Mouse (Mus musculus) left cerebral cortex, adult 6 months (tissue): Measurements from ENCODE around the gene Zscan20. TPM values are rescaled to one million over a fixed set of nuclear protein-coding genes. Genes with fewer than 3 reads are reported as not detected.

Experiments used
- long read RNA-seq, 2 experiments: library from polyadenylated mRNA; unstranded; transcript quantifications; one replicate each; pipeline ENCODE4 v2.0.0; 2019 to 2020
- polyA plus RNA-seq: library from polyadenylated mRNA; unstranded; fragments of <200 nt; fragmentation: Nextera tagmentation; gene quantifications from 2 replicates; pipeline ENCODE4 v1.2.3, GENCODE M21; 2021

Gene Zscan20
- polyA plus RNA-seq, result 1.1 TPM in 2 replicates
- long read RNA-seq, experiment 1, full-length matches to known transcripts, result 5 of 15 reads
- long read RNA-seq, experiment 1, partial matches to known transcripts, result 4 of 15 reads
- long read RNA-seq, experiment 1, other reads (novel, unspliced or antisense), result 6 of 15 reads
- long read RNA-seq, experiment 2, result 0 reads

DNA sequence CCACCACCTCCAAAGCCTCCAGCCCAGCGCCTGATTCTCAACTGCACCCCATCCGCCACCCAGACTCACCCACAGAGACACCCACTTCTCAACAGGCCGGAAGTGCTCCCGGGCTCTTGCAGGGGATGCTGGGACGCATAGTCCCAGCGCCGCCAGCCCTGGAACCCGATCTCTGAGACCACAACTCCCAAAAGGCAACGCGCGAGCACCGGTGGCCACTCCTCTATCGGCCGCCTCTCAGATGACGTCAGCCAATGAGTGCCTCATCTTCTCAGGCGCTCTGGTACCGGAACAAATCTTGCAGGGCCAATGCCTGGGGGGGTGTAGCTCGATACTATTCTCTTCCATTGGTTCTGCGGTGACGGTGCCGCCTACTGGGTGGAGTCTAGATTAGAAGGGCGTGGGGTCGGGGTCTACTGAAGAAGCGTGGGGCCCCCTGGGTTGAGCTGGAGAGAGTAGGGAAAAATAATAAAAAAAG, at the start of gene Zscan20:
Gene Zscan20 (minus strand): TSS at position 174 of the 478 bp plus-strand sequence.

DNA sequence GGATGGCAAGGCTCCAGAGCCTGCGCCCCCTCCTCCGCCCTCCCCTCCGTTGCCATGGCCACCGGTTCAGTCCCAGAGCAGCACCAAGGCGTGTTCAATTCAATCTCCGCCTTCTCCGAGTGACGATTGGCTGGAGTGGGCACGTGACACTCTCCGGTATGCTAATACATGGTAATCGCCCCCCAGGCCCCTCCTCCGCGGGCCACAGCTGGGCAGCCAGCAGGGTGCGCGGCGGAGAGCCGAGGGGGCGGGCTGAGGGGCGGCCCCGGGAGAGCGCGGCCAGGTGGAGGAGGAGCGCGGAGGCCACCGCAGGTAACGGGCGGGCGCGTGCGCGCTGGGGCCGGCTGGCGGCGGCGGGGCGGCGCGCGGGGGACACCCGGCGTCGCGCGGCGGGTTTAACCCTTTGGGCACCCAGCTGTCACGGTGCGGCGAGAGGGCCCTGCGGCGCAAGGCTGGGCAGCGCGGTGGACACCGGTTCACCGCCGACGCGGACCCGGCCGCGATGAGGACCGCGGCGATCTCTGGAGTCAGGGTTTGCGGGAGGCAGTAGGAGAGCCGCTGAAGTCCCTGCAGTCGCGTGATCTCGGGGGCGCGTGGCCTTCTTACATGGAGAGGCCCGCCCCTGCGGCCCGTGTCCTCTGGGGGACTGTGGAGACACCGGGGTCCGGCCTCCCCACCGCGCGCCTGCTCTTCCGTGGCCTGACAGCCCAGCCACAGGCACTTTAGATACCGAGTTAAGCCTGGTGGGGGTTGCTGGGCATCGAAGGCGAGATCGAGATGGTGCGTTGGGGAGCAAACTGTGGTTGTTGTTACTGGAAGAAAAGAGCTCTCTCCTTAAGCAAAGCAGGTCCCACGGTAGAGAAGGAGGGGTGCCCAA, 44.8 kb upstream of the Zscan20 start, which contains the start of gene Phc2:
Gene Phc2 (plus strand): TSS at position 198 of the 877 bp plus-strand sequence.

DNA sequence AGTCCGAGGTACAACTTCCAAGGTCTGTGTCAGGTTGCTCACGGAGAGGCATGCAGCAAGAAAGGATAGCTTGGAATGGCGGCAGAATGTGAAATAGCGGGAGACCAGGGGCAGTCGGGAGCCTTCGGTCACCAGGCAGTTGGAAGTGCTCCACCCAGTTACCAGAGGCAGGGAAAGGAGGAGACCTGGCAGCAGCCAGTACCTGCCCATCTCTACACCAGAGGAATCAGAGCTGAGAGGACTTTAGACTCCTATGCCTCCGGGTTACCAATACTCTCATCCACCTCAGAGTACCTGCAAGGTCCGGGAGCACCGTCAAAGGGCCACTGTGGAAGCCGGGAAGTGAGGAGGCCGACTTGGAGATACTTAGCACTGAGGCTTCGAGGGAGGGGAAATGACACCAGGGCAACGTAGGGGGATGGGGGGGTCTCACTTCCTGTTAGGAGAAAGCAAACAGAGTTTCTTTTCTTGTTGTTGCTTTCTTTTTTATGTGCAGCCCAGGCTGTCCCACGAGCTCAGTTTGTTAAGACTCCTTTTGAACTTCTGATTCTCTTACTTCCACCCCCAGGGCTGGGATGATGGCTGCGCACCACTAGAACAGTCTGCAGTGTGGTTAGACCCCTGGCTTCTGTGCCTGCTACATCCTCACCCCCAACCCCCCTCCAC, 8.5 kb upstream of the Zscan20 start, which contains the start of gene Tlr12:
Gene Tlr12 (minus strand): TSS at position 374 of the 666 bp plus-strand sequence.

Other genes with a start within 250 kb of the Zscan20 start
- 0.29 and 0.80 TPM in 2 replicates for gene Tlr12, start 8.5 kb upstream of the Zscan20 start, polyA plus RNA-seq
- 10.9 and 11.0 TPM in 2 replicates for gene Phc2, start 44.6 kb upstream of the Zscan20 start, polyA plus RNA-seq
- gene A3galt2, start 145.3 kb upstream of the Zscan20 start, polyA plus RNA-seq, result not detected in 2 replicates
- gene Zfp362, start 195.9 kb upstream of the Zscan20 start, polyA plus RNA-seq, result 4.2 and 15.8 TPM in 2 replicates